Mouse (Mus musculus) kidney, adult 2 months (tissue): ENCODE measurements at regions not wholly inside any gene's neighbourhood (a gene's known extent, or its start where the extent isn't known, plus 50 kb on each side); places are given as distances from the start of the nearest gene placed in this dataset.

ENCODE experiments used
- CTCF ChIP-seq: fragments of 200-500 bp; conservative IDR thresholded peaks from 2 replicates; pipeline ENCODE4 v1.5.1; 2011; ENCODE audit warnings: low read depth, mild to moderate bottlenecking, control low read depth, low read length, moderate library complexity, mixed read lengths; ENCODE audit not compliant: insufficient read depth, insufficient read length
- POLR2A ChIP-seq: fragments of 200-500 bp; IDR thresholded peaks from one replicate; pipeline ENCODE4 v1.6.1; 2011; ENCODE audit warnings: low read depth, low read length, control low read depth

DNA sequence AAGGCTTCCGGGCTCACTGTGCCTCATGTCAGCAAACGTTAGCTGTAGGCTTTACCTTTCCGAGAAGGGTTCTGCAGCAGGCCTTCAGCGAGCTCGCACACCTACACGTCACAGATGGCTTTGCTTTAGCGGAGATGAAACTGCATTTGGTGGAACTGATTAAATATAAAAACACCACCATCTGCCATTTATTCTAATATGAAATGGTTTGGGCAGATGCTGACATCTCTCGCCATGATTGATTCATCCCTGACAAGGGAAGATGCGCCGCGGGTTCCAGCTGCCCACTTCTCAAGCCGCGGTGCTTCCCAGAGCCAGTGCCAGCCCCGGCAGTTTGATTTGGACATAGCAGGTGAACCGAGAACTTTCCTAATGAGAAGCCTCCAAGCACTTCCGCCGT, 247.4 kb upstream of the Id2 start:
- TF ChIP-seq CTCF (no peak), POLR2A (no peak)
